Mouse (Mus musculus) testis, adult 2 months (tissue): ENCODE results near the gene Loxl3.

Experiments used
- CTCF ChIP-seq: fragments of 200-500 bp; IDR thresholded peaks from 2 replicates; pipeline ENCODE4 v1.5.1; 2012; ENCODE audit warnings: low read depth, mild to moderate bottlenecking, inconsistent platforms, low read length, moderate library complexity; ENCODE audit not compliant: control insufficient read depth, insufficient read depth, insufficient replicate concordance
- POLR2A ChIP-seq: fragments of 200-500 bp; IDR thresholded peaks from 2 replicates; pipeline ENCODE4 v1.6.1; 2012; ENCODE audit warnings: low read depth, mild to moderate bottlenecking, inconsistent platforms, low read length, moderate library complexity; ENCODE audit not compliant: control insufficient read depth

DNA sequence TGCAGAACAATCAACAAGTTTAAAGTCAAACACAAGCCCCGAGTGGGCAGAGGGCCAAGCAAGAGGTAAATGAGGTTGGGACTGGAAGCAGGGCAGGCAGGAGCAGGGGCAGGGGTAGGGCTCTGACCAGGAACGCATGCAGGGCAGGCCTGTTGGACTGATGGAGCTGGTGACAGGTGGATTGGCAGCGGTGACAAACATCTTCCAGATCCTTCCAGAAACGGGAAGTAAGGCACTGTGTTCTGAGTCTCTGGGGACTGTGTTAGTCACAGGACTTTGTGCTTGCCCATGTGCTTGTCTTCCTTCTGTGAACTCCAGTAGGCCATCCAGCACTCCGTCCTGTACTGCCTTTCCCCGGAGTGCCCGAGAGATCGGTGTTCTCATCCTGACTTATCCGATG is 10.8 kb downstream of the Loxl3 start:
- TF ChIP-seq POLR2A (no peak), CTCF (no peak)
